Mouse (Mus musculus): Measurements from ENCODE around the gene Krtap4-1. TPM values are rescaled to one million over a fixed set of nuclear protein-coding genes. Genes with fewer than 3 reads are reported as not detected.

The Krtap4-1 gene
- total and polyA plus RNA-seq, 3 experiments: not detected

DNA sequence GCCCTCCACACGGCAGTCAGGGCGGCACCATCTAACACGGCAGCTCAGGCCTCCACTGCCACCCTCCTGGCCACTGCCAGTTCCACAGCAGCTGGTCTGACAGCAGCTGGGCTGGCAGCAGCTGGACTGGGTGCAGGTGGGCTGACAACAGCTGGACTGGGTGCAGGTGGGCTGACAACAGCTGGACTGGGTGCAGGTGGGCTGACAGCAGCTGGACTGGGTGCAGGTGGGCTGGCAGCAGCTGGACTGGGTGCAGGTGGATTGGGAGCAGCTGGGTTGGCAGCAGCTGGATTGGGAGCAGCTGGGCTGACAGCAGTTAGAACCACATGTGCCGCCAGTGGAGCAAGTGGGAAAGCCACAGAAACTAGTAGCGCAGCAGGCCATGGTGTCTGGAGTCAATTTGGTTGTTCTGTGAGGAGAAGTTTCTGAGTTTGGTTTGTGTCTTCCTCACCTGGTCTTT is 44.8 kb downstream of the Krtap4-1 start, which contains the start of gene Krtap1-4:
TSS of gene Krtap1-4 (minus strand) at position 410 of the 460 bp plus-strand sequence.
- no peak for DNase-seq

DNA sequence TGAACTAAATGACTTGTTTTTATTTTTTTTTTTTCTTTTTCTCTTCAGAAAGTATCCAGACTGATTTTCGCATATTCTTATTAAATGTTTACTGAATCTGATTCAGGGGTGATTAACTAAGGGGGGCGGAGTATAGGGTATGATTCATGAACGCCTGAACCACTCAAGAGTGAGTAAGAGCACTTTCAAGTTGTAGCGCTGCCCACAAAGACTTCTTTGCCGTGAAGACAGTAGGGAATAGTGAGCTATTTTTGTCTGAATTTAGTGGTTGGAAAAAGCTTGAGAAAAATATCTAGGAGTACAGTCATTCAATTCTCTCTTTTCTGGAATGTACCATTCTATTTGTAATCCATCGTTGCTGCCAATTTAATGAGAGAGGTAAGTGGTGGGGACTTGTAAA is 46.5 kb downstream of the Krtap4-1 start:
- no peak for DNase-seq

GRCm38 (mm10) chr11:99581051-99581450 is 47.0 kb downstream of the Krtap4-1 start:
- no peak for DNase-seq

DNA sequence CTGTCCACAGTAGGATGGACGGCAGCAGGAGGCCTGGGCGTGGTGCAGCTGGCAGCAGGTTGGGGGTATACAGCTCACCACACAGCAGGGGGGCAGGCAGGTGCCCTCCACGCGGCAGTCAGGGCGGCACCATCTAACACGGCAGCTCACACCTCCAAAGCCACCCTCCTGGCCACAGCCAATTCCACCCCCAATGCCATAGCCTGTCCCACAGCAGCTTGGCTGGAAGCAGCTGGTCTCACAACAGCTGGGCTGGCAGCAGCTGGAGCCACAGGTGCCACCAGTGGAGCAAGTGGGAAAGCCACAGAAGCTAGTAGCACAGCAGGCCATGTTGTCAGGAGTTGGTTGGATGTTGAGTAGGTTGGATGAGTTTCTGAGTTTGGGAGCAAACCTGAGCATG is 47.4 kb downstream of the Krtap4-1 start, which contains the start of gene Krtap1-5:
TSS of gene Krtap1-5 (minus strand) at position 381 of the 400 bp plus-strand sequence.
- DNase-seq: no peak

Other genes starting within 250 kb of the Krtap4-1 start
Only the 30 nearest of the 38 such genes appear.
- gene Krt23, start 135.1 kb downstream of the Krtap4-1 start, total RNA-seq (2021): not detected
- gene Krt23, start 135.1 kb downstream of the Krtap4-1 start, polyA plus RNA-seq (2012; rRNA removed): 0.12 TPM in 1 of 2 replicates, not detected in the other
- not detected for gene Krt39, start 106.9 kb downstream of the Krtap4-1 start, total RNA-seq (2021)
- not detected in 2 replicates for gene Krt39, start 106.9 kb downstream of the Krtap4-1 start, polyA plus RNA-seq (2012; rRNA removed)
- not detected for gene Krt40, start 85.1 kb downstream of the Krtap4-1 start, total RNA-seq (2021)
- gene Krt40, start 85.1 kb downstream of the Krtap4-1 start, polyA plus RNA-seq (2012; rRNA removed): not detected in 2 replicates
- not detected for gene Krtap3-3, start 77.4 kb downstream of the Krtap4-1 start, total RNA-seq (2021)
- gene Krtap3-3, start 77.4 kb downstream of the Krtap4-1 start, polyA plus RNA-seq (2012; rRNA removed): not detected in 2 replicates
- not detected for gene Krtap3-2, start 71.4 kb downstream of the Krtap4-1 start, total RNA-seq (2021)
- gene Krtap3-2, start 71.4 kb downstream of the Krtap4-1 start, polyA plus RNA-seq (2012; rRNA removed): not detected in 2 replicates
- not detected for gene Gm11939, start 68.8 kb downstream of the Krtap4-1 start, total RNA-seq (2021)
- gene Gm11939, start 68.8 kb downstream of the Krtap4-1 start, polyA plus RNA-seq (2012; rRNA removed): not detected in 2 replicates
- gene Krtap3-1, start 61.6 kb downstream of the Krtap4-1 start, total RNA-seq (2021): not detected
- not detected in 2 replicates for gene Krtap3-1, start 61.6 kb downstream of the Krtap4-1 start, polyA plus RNA-seq (2012; rRNA removed)
- gene Krtap1-5, start 47.2 kb downstream of the Krtap4-1 start, total RNA-seq (2021): not detected
- not detected in 2 replicates for gene Krtap1-5, start 47.2 kb downstream of the Krtap4-1 start, polyA plus RNA-seq (2012; rRNA removed)
- gene Krtap1-4, start 44.6 kb downstream of the Krtap4-1 start, total RNA-seq (2021): not detected
- not detected in 2 replicates for gene Krtap1-4, start 44.6 kb downstream of the Krtap4-1 start, polyA plus RNA-seq (2012; rRNA removed)
- not detected for gene Krtap1-3, start 36.9 kb downstream of the Krtap4-1 start, total RNA-seq (2021)
- gene Krtap1-3, start 36.9 kb downstream of the Krtap4-1 start, polyA plus RNA-seq (2012; rRNA removed): not detected in 2 replicates
- gene Krtap9-3, start 30.1 kb downstream of the Krtap4-1 start, total RNA-seq (2021): not detected
- gene Krtap9-3, start 30.1 kb downstream of the Krtap4-1 start, polyA plus RNA-seq (2012; rRNA removed): not detected in 2 replicates
- gene Gm11938, start 24.9 kb downstream of the Krtap4-1 start, total RNA-seq (2021): not detected
- gene Gm11938, start 24.9 kb downstream of the Krtap4-1 start, polyA plus RNA-seq (2012; rRNA removed): not detected in 2 replicates
- not detected for gene Gm11937, start 18.0 kb downstream of the Krtap4-1 start, total RNA-seq (2021)
- gene Gm11937, start 18.0 kb downstream of the Krtap4-1 start, polyA plus RNA-seq (2012; rRNA removed): not detected in 2 replicates
- gene Krtap2-4, start 13.4 kb downstream of the Krtap4-1 start, total RNA-seq (2021): not detected
- gene Krtap2-4, start 13.4 kb downstream of the Krtap4-1 start, polyA plus RNA-seq (2012; rRNA removed): not detected in 2 replicates
- gene Gm11562, start 7.8 kb downstream of the Krtap4-1 start, total RNA-seq (2021): not detected
- gene Gm11562, start 7.8 kb downstream of the Krtap4-1 start, polyA plus RNA-seq (2012; rRNA removed): not detected in 2 replicates
- not detected for gene Krtap4-2, start 6.8 kb upstream of the Krtap4-1 start, total RNA-seq (2021)
- gene Krtap4-2, start 6.8 kb upstream of the Krtap4-1 start, polyA plus RNA-seq (2012; rRNA removed): not detected in 2 replicates
- not detected for gene Krtap4-7, start 15.9 kb upstream of the Krtap4-1 start, total RNA-seq (2021)
- gene Krtap4-7, start 15.9 kb upstream of the Krtap4-1 start, polyA plus RNA-seq (2012; rRNA removed): not detected in 2 replicates
- gene Gm11555, start 22.0 kb upstream of the Krtap4-1 start, total RNA-seq (2021): not detected
- gene Gm11555, start 22.0 kb upstream of the Krtap4-1 start, polyA plus RNA-seq (2012; rRNA removed): not detected in 2 replicates
- not detected for gene Gm11563, start 30.7 kb upstream of the Krtap4-1 start, total RNA-seq (2021)
- gene Gm11563, start 30.7 kb upstream of the Krtap4-1 start, polyA plus RNA-seq (2012; rRNA removed): not detected in 2 replicates
- not detected for gene Krtap4-6, start 37.7 kb upstream of the Krtap4-1 start, total RNA-seq (2021)
- not detected in 2 replicates for gene Krtap4-6, start 37.7 kb upstream of the Krtap4-1 start, polyA plus RNA-seq (2012; rRNA removed)
- gene Gm14190, start 62.5 kb upstream of the Krtap4-1 start, total RNA-seq (2021): not detected
- gene Gm14190, start 62.5 kb upstream of the Krtap4-1 start, polyA plus RNA-seq (2012; rRNA removed): not detected in 2 replicates
- not detected for gene Gm14180, start 106.1 kb upstream of the Krtap4-1 start, total RNA-seq (2021)
- gene Gm14180, start 106.1 kb upstream of the Krtap4-1 start, polyA plus RNA-seq (2012; rRNA removed): not detected in 2 replicates
- not detected for gene Gm11595, start 144.7 kb upstream of the Krtap4-1 start, total RNA-seq (2021)
- not detected in 2 replicates for gene Gm11595, start 144.7 kb upstream of the Krtap4-1 start, polyA plus RNA-seq (2012; rRNA removed)
- not detected for gene Krtap4-8, start 152.5 kb upstream of the Krtap4-1 start, total RNA-seq (2021)
- not detected in 2 replicates for gene Krtap4-8, start 152.5 kb upstream of the Krtap4-1 start, polyA plus RNA-seq (2012; rRNA removed)
- not detected for gene Krtap4-9, start 157.0 kb upstream of the Krtap4-1 start, total RNA-seq (2021)
- gene Krtap4-9, start 157.0 kb upstream of the Krtap4-1 start, polyA plus RNA-seq (2012; rRNA removed): not detected in 2 replicates
- gene Gm11596, start 165.2 kb upstream of the Krtap4-1 start, total RNA-seq (2021): not detected
- gene Gm11596, start 165.2 kb upstream of the Krtap4-1 start, polyA plus RNA-seq (2012; rRNA removed): not detected in 2 replicates
- gene Gm11569, start 170.7 kb upstream of the Krtap4-1 start, total RNA-seq (2021): not detected
- gene Gm11569, start 170.7 kb upstream of the Krtap4-1 start, polyA plus RNA-seq (2012; rRNA removed): not detected in 2 replicates
- gene Gm11554, start 176.2 kb upstream of the Krtap4-1 start, total RNA-seq (2021): not detected
- not detected in 2 replicates for gene Gm11554, start 176.2 kb upstream of the Krtap4-1 start, polyA plus RNA-seq (2012; rRNA removed)
- not detected for gene Krtap4-13, start 181.7 kb upstream of the Krtap4-1 start, total RNA-seq (2021)
- not detected in 2 replicates for gene Krtap4-13, start 181.7 kb upstream of the Krtap4-1 start, polyA plus RNA-seq (2012; rRNA removed)
- gene Gm11564, start 187.4 kb upstream of the Krtap4-1 start, total RNA-seq (2021): not detected
- gene Gm11564, start 187.4 kb upstream of the Krtap4-1 start, polyA plus RNA-seq (2012; rRNA removed): not detected in 2 replicates

Measured in adrenal gland, adult 2 months (tissue).